Mouse (Mus musculus): ENCODE measurements around the gene Gspt1. TPM values are rescaled to one million over a fixed set of nuclear protein-coding genes. Genes with fewer than 3 reads are reported as not detected.

Gene Gspt1
- total RNA-seq, 1 experiment from 2014 or later = 201 TPM

Other genes starting within 250 kb of the Gspt1 start
- gene Snn, start 193.4 kb downstream of the Gspt1 start, total RNA-seq (2017) = 9.4 and 13.5 TPM in 2 replicates
- 18.4 and 22.3 TPM in 2 replicates for gene Litaf, start 188.2 kb downstream of the Gspt1 start, total RNA-seq (2017)
- 16.2 and 29.3 TPM in 2 replicates for gene Txndc11, start 119.7 kb downstream of the Gspt1 start, total RNA-seq (2017)
- 218 and 256 TPM in 2 replicates for gene Zc3h7a, start 77.9 kb downstream of the Gspt1 start, total RNA-seq (2017)
- gene Rsl1d1, start 51.0 kb downstream of the Gspt1 start, total RNA-seq (2017) = 369 and 447 TPM in 2 replicates
- not detected in 2 replicates for gene Tnfrsf17, start 59.5 kb upstream of the Gspt1 start, total RNA-seq (2017)
- 11.8 and 16.1 TPM in 2 replicates for gene Snx29, start 68.6 kb upstream of the Gspt1 start, total RNA-seq (2017)

All from common myeloid progenitor, adult 5-6 weeks (primary cell).